Mouse (Mus musculus) lung, adult 2 months (tissue): ENCODE measurements around the gene D630039A03Rik. TPM values are rescaled to one million over a fixed set of nuclear protein-coding genes. Genes with fewer than 3 reads are reported as not detected.

ENCODE experiments used
- DNase-seq: peaks from one replicate; pipeline ENCODE4 v3.0.0; 2022
- H3K4me1 ChIP-seq: fragments of 200-500 bp; 2 replicates; pipeline ENCODE4 v1.6.1; 2011; ENCODE audit warnings: low read length; ENCODE audit not compliant: control insufficient read depth, insufficient read depth
- H3K4me3 ChIP-seq: fragments of 200-500 bp; replicated peaks from 2 replicates; pipeline ENCODE3; 2011; ENCODE audit warnings: low read depth, mild to moderate bottlenecking, control low read depth, low read length; ENCODE audit errors: extremely low read depth
- CTCF ChIP-seq: fragments of 200-500 bp; IDR thresholded peaks from 2 replicates; pipeline ENCODE4 v1.5.1; 2011; ENCODE audit warnings: mild to moderate bottlenecking, low read length, control low read depth; ENCODE audit not compliant: insufficient read depth
- POLR2A ChIP-seq: fragments of 200-500 bp; IDR thresholded peaks from 2 replicates; pipeline ENCODE4 v1.6.1; 2011; ENCODE audit warnings: low read depth, mild to moderate bottlenecking, control low read depth, low read length, borderline replicate concordance; ENCODE audit errors: extremely low read depth
- WGBS: fragments of 180-500 bp; shearing (Covaris S2); methylation state at CpG from one replicate; pipeline ENCODE4 v1.1.7; 2018; 5-methylcytosine and 5-hydroxymethylcytosine counted together
- polyA plus RNA-seq: library from polyadenylated mRNA; depleted of rRNA; stranded (reverse); fragments of >200 nt; gene quantifications from 2 replicates; pipeline ENCODE4 v1.2.3, GENCODE M21; 2012

D630039A03Rik gene
- polyA plus RNA-seq, 1 experiment = 5.4 TPM

- TF ChIP-seq POLR2A (no peak), CTCF (no peak)
- Histone ChIP-seq H3K4me1 (peaks cover 2% of the 10 kb centered on the region; the same call in 1 of the 2 replicates), H3K4me3 (no peak overlapping the region)
- no peak for DNase-seq
- whole genome bisulfite sequencing = 71% methylated on average over 5 of the region's 5 CpGs
Measured at GRCm38 (mm10) chr4:57934181-57934580, 18.1 kb upstream of the D630039A03Rik start.

DNA sequence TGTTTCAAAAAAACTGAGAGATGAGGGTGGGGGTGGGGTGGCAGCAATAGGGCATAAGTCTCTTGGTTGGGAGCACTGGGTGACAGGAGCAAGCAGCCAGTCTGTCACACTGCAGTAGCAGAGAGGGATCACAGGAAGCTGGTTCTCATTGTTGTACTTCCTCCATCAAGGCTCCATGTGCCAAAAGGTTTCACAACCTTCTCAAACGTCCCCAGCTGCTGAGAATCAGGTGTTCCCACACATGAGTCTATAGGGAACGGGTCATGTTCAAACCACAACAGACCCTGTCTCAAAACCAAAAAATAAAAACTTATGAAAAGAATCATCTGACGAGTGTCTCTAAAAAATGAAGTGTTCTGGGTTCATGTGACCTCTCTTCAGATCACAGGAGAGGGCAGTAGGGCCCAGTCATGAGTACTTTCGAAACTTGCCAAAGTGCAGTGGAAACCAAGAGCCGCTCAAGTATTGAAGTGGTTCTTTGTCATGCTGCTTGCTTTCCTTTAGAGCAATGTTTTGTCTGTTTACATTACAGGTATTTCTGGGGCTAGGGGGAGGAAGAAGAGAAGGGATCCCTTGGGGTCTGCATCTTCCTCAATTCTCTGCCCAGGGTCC, 14.6 kb upstream of the D630039A03Rik start:
- peaks cover 2% of the 10 kb centered on the region; the same call in 1 of the 2 replicates for H3K4me1 ChIP-seq
- DNase-seq = peak; percentile 43
- no peak overlapping the region for H3K4me3 ChIP-seq
- 33% methylated on average over 5 of the region's 5 CpGs for WGBS
- TF ChIP-seq CTCF (no peak), POLR2A (no peak)

DNA sequence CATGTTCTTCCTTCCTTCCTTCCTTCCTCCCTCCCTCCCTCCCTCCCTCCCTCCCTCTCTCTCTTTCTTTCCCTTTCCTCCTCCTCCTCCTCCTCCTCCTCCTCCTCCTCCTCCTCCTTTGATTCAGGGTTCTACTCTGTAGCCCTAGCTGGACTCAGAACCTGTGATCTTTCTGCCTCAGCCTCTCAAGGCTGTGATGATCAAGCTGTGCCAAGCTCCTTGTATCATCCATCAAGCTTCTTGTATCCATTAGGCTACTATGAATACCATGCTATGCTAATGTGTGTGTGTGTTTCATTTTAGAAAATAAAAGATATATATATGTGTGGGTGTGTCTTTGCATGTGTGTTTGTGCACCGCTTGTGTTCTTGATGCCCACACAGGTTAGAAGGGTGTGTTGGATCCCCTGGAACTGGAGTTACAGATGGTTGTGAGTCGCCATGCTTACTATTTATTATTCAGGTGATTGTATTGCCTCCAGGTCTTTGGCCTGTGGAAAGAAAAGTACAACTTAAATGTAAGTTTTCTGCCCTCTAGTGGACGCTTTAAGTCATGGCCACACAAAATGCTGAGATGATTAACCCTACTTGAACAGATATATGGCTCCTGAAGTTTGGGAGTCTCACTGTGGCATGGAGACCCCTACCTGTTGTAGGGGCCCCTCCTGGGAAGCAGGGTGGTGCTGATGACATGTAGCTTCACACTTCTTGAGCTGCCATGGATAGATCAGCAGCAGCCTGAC, 11.5 kb upstream of the D630039A03Rik start:
- WGBS = 29% methylated on average over 3 of the region's 3 CpGs
- TF ChIP-seq POLR2A (no peak), CTCF (peak; percentile 12; the same call in 1 of the 2 replicates)
- DNase-seq = no peak
- Histone ChIP-seq H3K4me1 (peaks cover 2% of the 10 kb centered on the region; the same call in 1 of the 2 replicates), H3K4me3 (no peak overlapping the region)

DNA sequence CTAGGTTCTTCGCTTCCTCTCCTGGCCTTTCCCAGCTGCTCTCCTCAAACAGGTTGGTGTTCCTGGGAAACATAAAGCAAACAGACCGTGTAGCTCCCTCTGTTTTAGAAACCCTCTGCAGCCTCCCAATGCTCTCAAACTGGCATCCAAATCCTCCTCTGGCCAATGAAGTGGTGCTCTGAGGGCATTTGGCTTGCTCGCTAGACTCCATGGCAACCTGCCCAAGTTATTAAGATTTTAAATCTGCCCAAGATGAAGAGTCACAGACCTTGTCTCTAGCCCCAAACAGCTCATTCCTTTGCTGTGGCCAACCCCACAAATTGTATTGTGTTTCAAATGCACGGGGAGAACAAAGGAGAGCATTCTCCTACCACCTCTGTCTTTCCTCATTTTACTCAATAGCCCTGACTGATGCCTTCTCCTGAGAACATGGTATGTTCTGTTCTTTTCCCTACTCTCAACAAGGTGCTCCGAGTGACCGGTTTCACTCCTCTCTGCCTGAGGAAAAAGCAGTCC, 8.5 kb upstream of the D630039A03Rik start:
- H3K4me1 ChIP-seq = no peaks in the 10 kb centered on the region
- DNase-seq = no peak
- TF ChIP-seq CTCF (no peak), POLR2A (no peak)
- no peak overlapping the region for H3K4me3 ChIP-seq
- WGBS = 63% methylated on average over 6 of the region's 6 CpGs

GRCm38 (mm10) chr4:57922171-57922570, 6.1 kb upstream of the D630039A03Rik start:
- no peaks in the 10 kb centered on the region for H3K4me1 ChIP-seq
- TF ChIP-seq POLR2A (no peak), CTCF (no peak)
- WGBS = 48% methylated on average over 5 of the region's 5 CpGs
- DNase-seq = no peak
- H3K4me3 ChIP-seq = no peak overlapping the region

GRCm38 (mm10) chr4:57920522-57920921, 4.4 kb upstream of the D630039A03Rik start:
- no peak for DNase-seq
- TF ChIP-seq CTCF (no peak), POLR2A (no peak)
- Histone ChIP-seq H3K4me3 (no peak overlapping the region), H3K4me1 (no peaks in the 10 kb centered on the region; the same call in 1 of the 2 replicates)
- 93% methylated on average over 1 of the region's 1 CpGs for WGBS

- WGBS = 33% methylated on average over 8 of the region's 8 CpGs
- Histone ChIP-seq H3K4me3 (no peak overlapping the region), H3K4me1 (no peaks in the 10 kb centered on the region; the same call in 1 of the 2 replicates)
- DNase-seq = no peak
- TF ChIP-seq POLR2A (no peak), CTCF (no peak)
Measured at GRCm38 (mm10) chr4:57919494-57920423, 3.7 kb upstream of the D630039A03Rik start.

GRCm38 (mm10) chr4:57916711-57917110, 614 bp upstream of the D630039A03Rik start:
- H3K4me3 ChIP-seq = no peak overlapping the region
- no peak for DNase-seq
- H3K4me1 ChIP-seq = no peaks in the 10 kb centered on the region; the same call in 1 of the 2 replicates
- TF ChIP-seq POLR2A (no peak), CTCF (no peak)
- WGBS = 74% methylated on average over 4 of the region's 4 CpGs

- peak; percentile 68 for DNase-seq
- peak; percentile 26; the same call in 1 of the 2 replicates for TF ChIP-seq POLR2A
- TF ChIP-seq CTCF = no peak
- Histone ChIP-seq H3K4me1 (no peaks in the 10 kb centered on the region; the same call in 1 of the 2 replicates), H3K4me3 (peak overlapping the region; percentile 44)
- WGBS = 24% methylated on average over 17 of the region's 17 CpGs
Measured at GRCm38 (mm10) chr4:57915216-57915965, 706 bp downstream of the D630039A03Rik start.
